Mouse (Mus musculus) kidney, adult 9 months (tissue): ENCODE measurements around the gene Glul.

Experiments used
- DNase-seq: peaks from one replicate; pipeline ENCODE4 v3.0.0; 2022

The Glul gene

DNA sequence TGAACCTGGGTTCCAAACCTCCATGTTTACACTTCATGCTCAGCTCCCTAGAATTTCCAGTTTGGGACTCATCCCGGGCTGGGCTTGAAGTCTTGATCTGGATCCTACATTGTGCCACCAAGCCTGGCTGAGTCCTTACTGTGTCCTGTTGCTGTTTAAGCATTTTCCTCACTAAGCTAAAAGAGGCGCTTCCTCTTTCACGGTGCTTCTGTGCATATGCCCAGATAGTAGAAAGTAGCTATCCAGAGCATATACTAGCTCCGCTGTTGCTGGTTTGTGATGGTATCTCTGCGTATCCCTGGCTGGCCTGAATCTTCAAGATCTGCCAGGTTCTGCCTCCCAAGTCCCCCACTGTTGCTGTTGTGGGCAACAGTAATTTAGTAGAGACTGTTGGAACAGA, 10.7 kb downstream of the Glul start:
- DNase-seq, result peak; percentile 48

DNA sequence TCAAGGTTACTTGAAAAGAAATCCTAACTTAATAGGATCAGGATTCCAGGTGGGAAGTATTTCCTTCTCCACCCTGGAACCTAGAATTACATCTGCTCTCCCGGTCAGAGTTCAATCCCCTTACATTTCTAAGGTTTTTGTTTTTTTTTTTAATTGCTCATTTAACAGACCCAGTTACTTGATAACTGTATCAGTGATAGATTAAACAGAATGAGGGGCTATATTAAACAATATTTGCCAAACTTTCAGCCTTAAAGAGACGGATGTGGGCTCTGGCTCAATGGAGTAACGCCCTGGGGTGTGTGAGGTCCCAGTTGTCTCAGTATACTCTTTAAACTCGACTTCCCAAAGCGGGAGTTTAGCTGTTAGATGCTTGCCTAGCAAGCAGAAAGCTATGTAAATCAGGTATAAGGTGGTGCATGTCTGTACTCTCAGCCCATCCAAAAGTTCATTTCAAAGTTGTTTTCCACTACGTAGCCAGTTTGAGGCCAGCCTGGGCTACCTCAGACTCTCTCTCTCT, 11.6 kb downstream of the Glul start:
- peak; percentile 76 for DNase-seq

DNA sequence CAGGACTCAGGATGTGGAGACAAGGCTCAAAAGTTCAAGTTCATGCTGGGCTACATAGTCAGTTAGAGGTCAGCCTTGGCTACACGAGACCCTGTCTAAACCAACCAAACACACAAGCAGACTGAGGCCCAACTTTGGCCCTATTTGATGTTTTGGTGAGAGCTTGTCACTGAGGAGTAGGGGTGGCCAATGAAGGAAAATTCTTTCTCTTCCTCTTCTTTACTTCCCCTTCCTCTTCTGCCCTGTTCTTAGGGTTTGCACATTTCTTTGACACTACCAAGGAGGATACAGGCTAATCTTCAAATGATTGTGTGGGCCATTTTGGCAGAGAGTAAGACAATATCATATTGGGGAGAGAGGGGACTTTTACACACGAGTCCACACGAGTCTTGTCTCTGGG, 14.1 kb downstream of the Glul start:
- DNase-seq, result no peak

DNA sequence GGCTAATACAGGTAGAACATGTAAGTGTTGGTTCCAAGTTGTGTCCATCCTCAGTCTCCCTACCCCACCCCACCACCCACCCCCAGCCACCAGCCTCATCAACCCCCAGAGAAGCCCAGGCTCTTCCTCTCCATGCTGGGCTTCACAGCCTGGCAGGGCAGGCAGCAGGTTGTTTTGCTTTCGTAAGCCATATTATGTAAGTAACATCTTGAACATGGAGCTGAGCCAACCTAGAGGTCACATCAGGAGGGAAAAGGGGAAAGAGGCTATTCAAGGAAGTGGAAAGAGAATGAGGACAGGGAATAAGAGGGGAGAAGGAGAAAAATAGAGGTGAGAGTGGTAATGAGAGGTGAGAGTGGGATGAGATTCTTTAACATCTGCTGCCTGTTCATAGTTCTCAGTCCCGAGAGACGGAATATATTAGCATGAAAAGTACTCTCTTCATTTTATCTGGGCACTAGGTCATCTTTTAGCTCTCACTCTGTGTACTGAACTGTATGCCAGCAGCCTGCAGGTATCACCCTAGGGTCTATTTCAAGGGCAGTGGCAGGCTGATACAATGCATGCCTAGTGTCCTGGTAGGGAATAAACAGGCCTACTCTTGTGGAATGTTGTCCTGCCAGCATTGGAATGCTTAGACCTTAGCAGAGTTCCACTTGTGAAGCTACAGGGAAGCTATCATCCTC, 18.9 kb downstream of the Glul start:
- DNase-seq, result peak; percentile 89

DNA sequence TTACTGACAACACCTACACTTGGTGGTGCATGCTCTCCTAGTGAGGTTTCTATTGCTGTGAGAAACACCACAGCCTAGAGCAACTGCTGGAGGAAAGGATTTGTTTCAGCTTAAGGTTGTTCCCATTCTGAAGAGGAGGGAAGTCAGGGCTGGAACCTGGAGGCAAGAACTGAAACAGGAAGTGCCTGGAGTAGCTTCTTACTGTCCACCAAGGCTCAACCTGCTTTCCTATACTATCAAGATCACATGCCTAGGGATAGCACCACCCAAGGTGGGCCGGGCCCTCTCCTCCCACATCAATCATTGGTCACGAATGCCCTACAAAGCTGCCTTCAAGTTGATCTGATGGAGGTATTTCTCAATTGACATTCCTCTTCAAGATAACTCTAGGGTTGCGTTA, 21.9 kb downstream of the Glul start:
- DNase-seq, result no peak

DNA sequence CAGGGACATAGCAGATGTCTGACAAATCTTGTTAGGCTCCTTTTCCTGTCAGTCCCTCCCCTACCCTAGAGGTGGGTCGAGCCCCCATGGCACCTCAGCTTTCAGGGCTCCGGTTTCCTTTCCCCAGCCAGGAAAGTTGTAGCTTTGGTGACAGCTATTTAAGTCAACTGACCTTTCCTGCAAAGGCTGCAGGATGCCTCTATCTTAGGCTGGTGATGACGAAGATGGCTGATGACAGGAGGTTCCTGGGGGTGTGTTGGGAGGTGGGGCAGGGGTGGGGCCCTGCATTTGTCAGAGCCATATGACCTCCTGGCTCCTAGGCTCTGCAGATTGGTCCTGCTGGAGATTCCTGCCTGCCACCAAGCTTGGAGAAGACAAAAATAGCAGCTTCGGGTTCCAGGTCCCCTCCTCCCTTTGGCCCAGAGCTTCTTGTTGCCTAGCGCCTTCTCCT, 22.9 kb downstream of the Glul start:
- DNase-seq, result no peak

DNA sequence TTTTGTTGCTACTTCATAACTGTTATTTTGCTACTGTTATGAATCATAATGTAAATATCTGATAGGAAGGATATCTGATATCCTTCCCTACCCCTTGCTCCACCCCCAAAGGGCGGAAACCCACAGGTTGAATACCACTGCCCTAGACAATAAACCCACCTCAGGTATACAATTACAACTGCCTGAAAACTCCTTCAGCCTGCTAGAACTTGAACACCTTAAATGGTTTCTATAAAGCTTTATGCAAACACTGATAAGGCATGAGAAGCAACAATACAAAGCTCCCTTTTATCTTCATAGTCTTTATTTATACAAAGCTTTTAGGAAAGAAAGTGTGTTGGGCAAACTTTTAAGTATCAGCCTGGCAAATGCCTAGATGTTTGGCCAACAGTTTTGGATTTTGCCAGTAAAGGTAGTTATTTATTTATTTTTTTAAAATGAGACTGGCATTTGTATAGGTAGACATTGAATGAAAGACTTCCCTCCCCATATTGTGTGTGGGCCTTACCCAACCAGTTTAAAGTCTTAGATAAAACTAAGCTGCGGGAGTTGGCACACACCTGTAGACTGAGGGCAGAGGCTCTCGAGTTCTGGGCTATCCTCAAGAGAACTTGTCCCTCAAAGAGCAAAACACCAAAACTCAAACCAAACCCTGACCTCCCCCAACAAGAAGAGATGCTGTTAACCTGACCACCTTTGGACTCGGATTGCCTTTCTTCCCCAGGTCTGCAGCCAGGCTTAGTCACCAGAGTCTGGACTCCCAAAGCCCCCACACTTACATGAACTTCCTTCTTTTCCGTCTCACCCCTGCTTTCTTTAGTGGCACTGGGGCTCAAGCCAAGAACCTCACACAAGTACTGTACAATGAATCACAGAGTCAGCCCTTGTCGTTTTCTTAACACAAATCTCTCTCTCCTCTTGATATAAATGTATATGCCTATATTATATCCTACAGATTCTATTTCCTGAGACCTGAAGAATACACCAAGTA, 24.9 kb downstream of the Glul start:
- no peak for DNase-seq

DNA sequence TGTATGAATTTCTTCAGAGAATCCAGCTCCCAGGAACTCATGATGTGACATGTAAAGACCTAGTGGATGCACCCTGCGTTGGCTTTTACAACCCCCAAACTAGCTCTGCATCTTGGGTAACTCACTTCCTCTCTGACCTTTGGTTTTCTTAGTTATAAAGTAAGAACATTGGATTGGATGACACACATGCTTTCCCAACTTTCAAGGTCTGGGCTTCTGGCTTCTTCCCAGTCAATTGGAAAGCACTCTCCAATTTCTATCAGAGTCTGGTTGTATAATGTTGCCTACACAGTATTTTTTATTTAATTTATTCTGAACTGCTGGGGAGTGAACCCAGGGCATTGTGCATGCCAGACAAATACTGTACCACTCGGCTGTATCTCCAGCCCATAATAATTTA, 30.7 kb downstream of the Glul start:
- DNase-seq, result no peak

DNA sequence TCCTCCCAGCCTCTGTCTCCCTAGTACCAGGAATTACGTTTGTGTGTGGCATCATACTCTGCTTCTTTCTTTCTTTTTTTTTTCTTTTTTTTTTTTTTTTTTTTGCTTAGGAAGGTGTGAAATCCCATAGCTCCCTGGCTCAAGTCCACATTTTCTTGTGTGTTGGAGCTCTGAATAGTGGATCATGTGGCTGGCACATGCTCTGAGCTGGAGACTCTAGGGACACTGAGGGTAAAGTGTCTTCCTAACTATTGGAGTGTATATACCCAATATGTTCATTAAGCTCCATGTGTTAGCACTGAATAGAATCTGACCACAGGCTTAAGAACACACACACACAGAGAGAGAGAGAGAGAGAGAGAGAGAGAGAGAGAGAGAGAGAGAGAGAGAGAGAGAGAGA, 34.0 kb downstream of the Glul start:
- no peak for DNase-seq

DNA sequence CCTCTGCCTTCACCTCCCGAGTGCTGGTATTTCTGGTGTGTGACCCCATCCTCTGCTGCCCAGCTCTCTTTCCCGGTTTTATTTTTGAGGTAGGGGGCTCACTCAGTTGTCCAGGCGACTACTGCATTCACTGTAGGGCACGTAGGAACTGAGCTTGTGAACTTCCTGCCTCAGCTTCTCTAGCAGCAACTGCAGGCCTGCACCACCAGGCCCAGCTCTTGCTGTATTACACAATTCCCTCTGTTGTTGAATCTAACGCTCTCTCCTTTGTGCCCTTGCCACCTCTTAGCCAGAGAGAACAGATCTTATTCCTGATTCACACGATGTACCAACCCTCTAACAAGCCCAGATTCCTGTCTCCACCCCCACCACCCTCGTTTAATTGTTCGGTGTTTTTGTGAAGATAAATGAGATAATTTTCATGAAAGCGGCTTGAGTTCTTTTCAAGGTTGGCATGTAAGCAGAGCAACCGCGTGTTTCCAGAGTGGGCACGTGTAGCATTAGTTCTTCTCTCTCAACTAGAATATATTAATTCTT, 36.2 kb downstream of the Glul start:
- DNase-seq, result no peak

DNA sequence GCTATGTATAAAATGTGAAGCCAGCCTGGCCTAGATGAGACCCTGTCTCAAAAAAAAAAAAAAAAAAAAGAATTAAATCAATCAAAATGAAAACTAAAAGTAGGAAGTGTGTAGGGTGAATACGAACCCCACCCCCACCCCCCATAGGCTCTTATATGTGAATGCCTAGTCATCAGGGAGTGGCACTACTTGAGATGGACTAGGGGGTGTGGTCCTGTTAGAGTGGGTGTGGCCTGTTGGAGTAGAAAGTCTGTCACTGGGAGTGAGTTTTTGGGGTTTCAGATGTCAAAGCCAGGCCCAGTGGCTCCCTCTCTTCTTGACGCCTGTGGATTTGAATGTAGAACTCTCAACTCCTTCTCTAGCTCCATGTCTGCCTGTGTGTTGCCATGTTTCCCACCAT, 37.3 kb downstream of the Glul start:
- no peak for DNase-seq

DNA sequence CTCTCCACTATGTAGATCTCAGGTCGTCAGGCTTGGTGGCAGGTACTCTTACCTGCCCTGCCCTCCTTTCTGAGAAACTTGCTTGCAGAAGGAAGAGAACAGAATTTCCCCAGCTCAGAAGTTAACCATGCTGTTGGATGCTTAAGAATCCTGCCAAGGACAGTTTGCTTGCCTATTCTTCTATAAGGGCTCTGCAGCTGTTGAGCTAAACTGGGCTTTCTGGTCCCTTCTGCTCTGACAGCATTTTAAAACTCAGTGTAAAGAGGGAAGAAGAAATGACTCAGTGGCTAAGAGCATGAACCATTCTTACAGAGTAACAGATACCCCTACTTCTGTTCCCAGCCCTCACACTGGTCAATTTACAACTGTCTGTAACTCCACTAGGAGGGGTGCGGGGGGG, 41.2 kb downstream of the Glul start:
- DNase-seq, result no peak

DNA sequence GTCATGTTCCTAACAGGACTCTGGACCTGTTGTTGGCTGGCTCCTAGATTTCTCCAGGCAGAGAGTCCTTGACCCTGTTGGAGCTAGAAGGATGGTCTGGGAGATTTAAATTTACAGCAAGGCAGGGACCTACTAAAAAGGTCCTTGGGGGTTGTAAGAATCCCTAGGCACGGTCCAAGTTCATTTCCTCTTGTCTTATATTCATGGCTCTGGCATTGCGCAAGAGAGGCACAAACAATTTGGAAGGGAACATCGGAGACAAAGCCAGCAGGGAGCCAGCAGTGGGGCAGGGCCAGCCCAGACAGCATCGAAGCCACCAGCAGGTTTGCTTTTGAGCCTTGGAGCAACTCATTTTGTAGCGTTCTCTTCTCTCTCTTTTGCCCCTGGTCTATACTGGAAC, 45.4 kb downstream of the Glul start:
- DNase-seq, result no peak

DNA sequence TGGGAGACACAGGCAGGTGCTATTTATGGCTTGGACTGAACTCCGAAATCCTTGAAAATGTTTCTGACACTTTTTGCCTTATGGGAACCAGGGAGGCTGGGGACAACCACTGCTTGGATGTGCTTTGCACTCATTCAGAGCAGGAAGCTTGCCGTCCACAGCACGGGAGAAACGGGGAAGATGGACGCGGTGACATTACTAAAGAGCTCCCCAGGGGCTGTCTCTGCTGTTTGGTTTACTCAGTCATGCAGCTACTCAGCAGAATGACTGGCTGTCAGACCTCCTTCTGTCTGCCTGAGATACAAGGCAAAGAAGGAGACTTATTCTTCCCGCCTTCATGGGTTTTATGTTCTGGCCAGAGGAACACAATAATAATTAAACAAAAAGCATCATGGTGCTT, 47.2 kb downstream of the Glul start:
- DNase-seq, result no peak

DNA sequence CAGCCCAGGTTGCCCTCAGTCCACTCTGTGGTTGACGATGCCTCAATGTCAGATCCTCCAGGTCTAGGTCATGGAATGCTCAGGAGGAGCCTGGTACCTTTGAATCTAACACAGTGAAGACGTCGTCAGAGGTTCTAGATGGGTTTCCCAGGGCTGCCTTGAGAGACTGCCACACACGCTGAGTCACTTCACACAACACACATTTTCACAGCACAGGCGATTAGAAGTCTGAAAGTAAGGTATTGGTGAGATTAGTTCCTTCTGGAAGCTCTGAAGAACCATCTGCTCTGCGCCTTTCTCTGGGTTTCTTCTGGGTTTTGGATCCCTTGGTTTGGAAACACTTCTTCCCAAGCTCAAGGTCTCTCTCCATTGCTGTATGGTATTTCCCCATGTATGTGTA, 48.1 kb downstream of the Glul start:
- DNase-seq, result no peak

DNA sequence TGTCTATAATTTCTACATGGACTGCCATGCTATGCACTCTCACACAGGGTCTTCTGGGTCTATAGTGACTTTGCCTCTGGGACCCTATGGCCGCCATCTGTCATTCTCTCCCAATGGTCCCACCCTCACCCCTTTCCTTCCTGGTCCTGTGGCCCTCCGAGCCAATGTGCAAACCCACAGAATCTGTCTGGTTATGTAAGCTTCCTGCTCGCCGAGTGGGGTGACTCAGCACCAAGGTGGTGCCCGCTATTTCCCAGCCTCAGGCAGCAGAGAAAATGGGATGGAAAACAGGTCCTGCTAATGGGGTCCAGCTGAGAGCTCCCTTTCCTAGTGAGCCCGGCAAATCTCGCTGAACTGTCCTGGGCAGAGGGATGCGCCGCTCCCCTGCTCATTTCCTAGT, 53.5 kb downstream of the Glul start:
- no peak for DNase-seq

DNA sequence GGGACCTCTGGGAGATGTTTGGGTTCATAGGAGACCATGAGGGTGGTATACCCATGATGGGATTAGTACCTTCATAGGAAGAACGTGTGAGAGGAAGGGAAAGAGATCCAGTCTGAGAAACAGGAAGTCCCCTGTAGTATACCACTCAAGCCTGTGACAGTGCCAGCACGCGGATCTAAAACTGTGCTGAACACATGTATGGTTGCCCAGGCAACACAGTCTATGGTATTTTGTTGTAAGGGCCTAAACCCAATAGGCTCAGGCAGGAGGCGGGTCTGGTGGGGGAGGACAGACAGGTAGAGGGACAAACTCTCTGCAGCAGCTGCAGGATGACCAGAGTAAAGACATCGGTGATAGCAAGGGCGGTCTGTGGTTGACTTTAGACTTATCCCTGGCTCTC, 54.1 kb downstream of the Glul start:
- DNase-seq, result no peak

DNA sequence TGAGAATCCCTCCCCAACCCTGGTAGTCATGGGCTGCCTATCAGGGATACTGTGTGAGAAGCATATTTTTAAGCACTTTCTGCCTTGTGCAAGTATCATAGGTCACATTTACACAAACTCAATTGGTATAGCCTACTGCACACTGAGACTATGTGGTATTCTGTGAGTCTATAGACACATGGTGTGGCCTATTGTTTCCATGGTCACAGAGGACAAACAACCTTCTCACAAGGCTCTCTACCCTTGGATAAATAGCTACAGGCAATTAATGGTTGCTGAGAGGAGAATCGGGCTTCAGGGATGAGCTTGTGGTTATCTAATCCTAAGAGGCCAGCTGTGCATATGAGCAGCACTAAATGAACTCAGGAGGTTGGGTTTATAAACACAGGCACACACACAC, 58.1 kb downstream of the Glul start:
- no peak for DNase-seq
